Mouse (Mus musculus) B cell, adult (primary cell): Measurements from ENCODE around the gene Gm20517. TPM values are rescaled to one million over a fixed set of nuclear protein-coding genes. Genes with fewer than 3 reads are reported as not detected.

Source experiments
- total RNA-seq: library from RNA; stranded (reverse); gene quantifications from 4 replicates; pipeline ENCODE4 v1.2.4, GENCODE M21; 2023; ENCODE audit not compliant: inconsistent age

Gene Gm20517
- total RNA-seq = 2.5 to 5.6 TPM (median 2.9 TPM) in 4 replicates

DNA sequence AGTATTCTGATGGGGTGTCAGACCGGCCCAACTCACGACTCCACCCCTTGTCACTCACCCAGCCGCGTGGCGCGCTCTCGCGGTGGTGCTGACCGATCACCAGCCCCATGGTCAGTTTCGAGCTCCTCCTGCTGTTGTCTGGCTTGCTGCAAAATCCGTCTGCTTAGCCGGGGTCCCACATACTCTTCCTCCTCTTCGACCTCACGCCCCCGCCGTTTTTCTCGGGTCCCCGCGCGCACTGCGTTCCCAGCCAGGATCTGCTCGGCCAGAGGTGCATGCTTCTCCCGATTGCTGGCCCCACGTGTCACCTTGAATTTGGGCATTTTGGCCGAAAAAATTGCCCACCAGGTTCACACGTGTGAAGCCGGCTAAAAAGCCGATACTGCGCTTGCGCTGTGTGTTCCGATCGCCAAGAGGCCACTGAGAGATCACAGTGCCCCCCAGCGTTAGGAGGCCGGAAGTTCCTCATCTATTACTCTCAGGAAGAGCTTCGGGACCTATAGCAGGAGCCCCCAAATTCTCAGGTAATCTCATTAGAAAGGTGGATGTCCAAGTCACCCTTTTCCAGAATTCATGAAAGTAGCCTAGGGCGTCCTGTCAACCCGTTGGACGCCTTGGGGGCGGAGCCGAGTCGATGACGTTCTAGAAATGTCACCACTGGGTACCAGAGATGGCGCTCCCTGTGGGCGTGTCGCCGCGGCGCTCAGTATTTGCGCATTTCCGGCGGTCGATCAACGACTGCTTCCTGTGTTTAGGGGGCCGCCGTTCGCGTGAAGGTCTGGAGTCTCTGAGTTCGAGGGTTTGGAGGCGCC lies at the start of gene Gm20517, which contains the start of the genes Bysl and Med20:
TSS of gene Gm20517 (plus strand) at position 741 of the 812 bp plus-strand sequence.
TSS of gene Bysl (minus strand) at position 644 of the 812 bp plus-strand sequence.
TSS of gene Med20 (plus strand) at position 734 of the 812 bp plus-strand sequence.

DNA sequence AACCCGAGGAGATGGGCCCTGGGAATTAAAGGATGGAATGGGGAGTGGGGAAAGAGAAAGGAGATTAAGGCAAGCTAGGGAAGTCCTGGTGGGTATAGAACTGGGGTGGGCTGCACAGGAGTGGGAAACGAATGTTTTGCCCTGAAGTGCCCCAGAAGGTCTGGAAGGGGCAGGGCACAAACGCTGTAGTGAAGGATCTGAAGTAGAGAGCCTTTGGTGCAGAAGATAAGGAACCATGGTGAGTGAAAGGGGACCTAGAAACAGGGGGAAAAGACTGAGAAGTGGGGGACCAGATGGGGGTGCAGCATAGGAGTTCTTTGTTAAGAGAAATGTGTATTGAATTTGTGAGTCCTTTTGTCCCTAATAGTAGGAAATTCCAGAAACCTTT lies 19.3 kb downstream of the Gm20517 start, which contains the start of gene Usp49:
TSS of gene Usp49 (plus strand) at position 13 of the 388 bp plus-strand sequence.

DNA sequence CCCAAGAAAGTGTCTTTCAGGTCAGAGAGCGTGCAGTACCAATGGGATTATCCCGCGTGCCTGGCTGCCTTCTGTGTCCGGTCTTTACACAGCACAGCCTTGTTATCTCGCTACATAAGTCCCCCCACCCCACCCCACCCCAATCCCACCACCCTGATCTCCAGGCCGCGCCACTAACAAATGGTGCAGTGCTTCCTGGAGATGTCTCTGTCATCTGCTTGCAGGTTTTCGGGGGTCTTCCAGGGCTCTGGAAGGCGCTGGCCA lies 76.9 kb downstream of the Gm20517 start, which contains the start of gene Tomm6:
TSS of gene Tomm6 (minus strand) at position 43 of the 264 bp plus-strand sequence.

GRCm38 (mm10) chr17:47688608-47689575 lies 77.5 kb downstream of the Gm20517 start, which contains the start of gene Frs3:
Gene Frs3, plus strand, starts transcription at chr17:47689030.

DNA sequence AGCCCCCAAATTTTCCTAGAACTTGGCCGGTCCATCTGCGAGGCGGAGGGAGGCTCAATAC lies 82.9 kb downstream of the Gm20517 start, which contains the start of gene Gm21981:
TSS of gene Gm21981 (minus strand) at position 14 of the 61 bp plus-strand sequence.

GRCm38 (mm10) chr17:47694503-47695336 lies 83.3 kb downstream of the Gm20517 start, which contains the start of gene Prickle4:
Gene Prickle4, minus strand, starts transcription at chr17:47694736.

DNA sequence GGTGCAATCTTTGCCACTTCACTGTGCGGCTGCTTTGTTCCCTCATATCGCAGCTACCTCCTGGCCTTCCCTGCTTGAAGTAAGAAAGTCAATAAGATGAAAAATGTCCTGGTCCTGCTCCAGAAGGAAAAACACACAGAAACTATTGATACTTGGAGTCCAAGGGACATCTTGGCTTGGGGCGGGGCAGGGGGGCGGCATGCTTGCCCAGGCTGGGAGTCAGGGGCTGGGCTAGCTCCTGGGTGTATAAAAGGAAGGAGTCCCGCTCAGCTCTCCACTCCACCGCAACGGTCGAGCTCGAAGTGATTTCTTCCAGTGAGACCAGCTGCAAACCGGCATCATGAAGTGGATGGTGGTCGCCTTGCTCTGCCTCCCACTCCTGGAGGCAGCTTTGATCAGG lies 115.2 kb downstream of the Gm20517 start, which contains the start of gene Pgc:
TSS of gene Pgc (plus strand) at position 277 of the 400 bp plus-strand sequence.

Other genes with a start within 250 kb of the Gm20517 start
- gene Mrps10, start 242.7 kb upstream of the Gm20517 start, total RNA-seq = 17.2 to 24.5 TPM (median 21.7 TPM) in 4 replicates
- 2.0 to 3.0 TPM (median 2.3 TPM) in 4 replicates for gene Guca1b, start 226.2 kb upstream of the Gm20517 start, total RNA-seq
- not detected in 4 replicates for gene Guca1a, start 211.0 kb upstream of the Gm20517 start, total RNA-seq
- not detected in 4 replicates for gene AI661453, start 175.0 kb upstream of the Gm20517 start, total RNA-seq
- gene 1700001C19Rik, start 174.2 kb upstream of the Gm20517 start, total RNA-seq = not detected in 4 replicates
- 64.3 to 80.1 TPM (median 73.3 TPM) in 4 replicates for gene Taf8, start 109.3 kb upstream of the Gm20517 start, total RNA-seq
- gene Ccnd3, start 106.5 kb upstream of the Gm20517 start, total RNA-seq = 206 to 221 TPM (median 211 TPM) in 4 replicates
- 12.7 to 14.2 TPM (median 13.2 TPM) in 4 replicates for gene Bysl, start 97 bp upstream of the Gm20517 start, total RNA-seq
- gene Med20, start within 50 bp of the Gm20517 start, total RNA-seq = 59.2 to 69.9 TPM (median 62.6 TPM) in 4 replicates
- gene Usp49, start 19.1 kb downstream of the Gm20517 start, total RNA-seq = 3.5 to 6.8 TPM (median 5.3 TPM) in 4 replicates
- gene Tomm6, start 76.8 kb downstream of the Gm20517 start, total RNA-seq = 133 to 174 TPM (median 155 TPM) in 4 replicates
- gene Frs3, start 77.4 kb downstream of the Gm20517 start, total RNA-seq = 0.96 to 2.7 TPM (median 1.7 TPM) in 4 replicates
- 0.66 TPM in 1 of 4 replicates, not detected in the others for gene Gm21981, start 82.9 kb downstream of the Gm20517 start, total RNA-seq
- 0.58 TPM in 1 of 4 replicates, not detected in the others for gene Prickle4, start 83.1 kb downstream of the Gm20517 start, total RNA-seq
- not detected in 4 replicates for gene Pgc, start 115.3 kb downstream of the Gm20517 start, total RNA-seq
- gene Tfeb, start 125.4 kb downstream of the Gm20517 start, total RNA-seq = 164 to 175 TPM (median 167 TPM) in 4 replicates
- not detected in 4 replicates for gene Mdfi, start 223.1 kb downstream of the Gm20517 start, total RNA-seq